Mouse (Mus musculus) kidney, embryonic 16.5 days (tissue): ENCODE data around the gene Git1. TPM values are rescaled to one million over a fixed set of nuclear protein-coding genes. Genes with fewer than 3 reads are reported as not detected.

Experiments used
- ATAC-seq: fragments of 200-750 bp; cut with Nextera tagmentation; 2 replicates; pipeline ENCODE4 v1.8.0; 2017; ENCODE audit warnings: moderate TSS enrichment; ENCODE audit not compliant: low FRiP score, low TSS enrichment
- H3K27ac ChIP-seq: fragments of 300-500 bp; sonication (generic); 2 replicates; pipeline ENCODE4 v1.5.1; 2014; ENCODE audit warnings: low read length
- H3K27me3 ChIP-seq: fragments of 300-500 bp; sonication (generic); 2 replicates; pipeline ENCODE4 v1.6.1; 2014; ENCODE audit warnings: low read length, control low read depth, mixed read lengths; ENCODE audit not compliant: insufficient read depth
- H3K36me3 ChIP-seq: fragments of 300-500 bp; sonication (generic); 2 replicates; pipeline ENCODE4 v1.6.1; 2014; ENCODE audit warnings: low read length, control low read depth, mixed read lengths; ENCODE audit not compliant: insufficient read depth
- H3K4me1 ChIP-seq: fragments of 300-500 bp; sonication (generic); 2 replicates; pipeline ENCODE4 v1.6.1; 2014; ENCODE audit warnings: low read length, control low read depth, mixed read lengths; ENCODE audit not compliant: insufficient read depth
- H3K4me2 ChIP-seq: fragments of 300-500 bp; sonication (generic); replicated peaks from 2 replicates; pipeline ENCODE4 v1.6.1; 2014; ENCODE audit warnings: low read depth, low read length
- H3K4me3 ChIP-seq: fragments of 300-500 bp; sonication (generic); 2 replicates; pipeline ENCODE4 v1.5.1; 2014; ENCODE audit warnings: mild to moderate bottlenecking, low read length
- H3K9ac ChIP-seq: fragments of 300-500 bp; sonication (generic); replicated peaks from 2 replicates; pipeline ENCODE4 v1.6.1; 2014; ENCODE audit warnings: low read length
- H3K9me3 ChIP-seq: fragments of 300-500 bp; sonication (generic); 2 replicates; pipeline ENCODE4 v1.6.1; 2016; ENCODE audit warnings: low read length, control low read depth
- WGBS: fragments of 180-500 bp; shearing (Covaris S2); extraction: QIAGEN DNeasy Blood & Tissue Kit; methylation state at CpG from one replicate; pipeline ENCODE4 v1.1.7; 2014; 5-methylcytosine and 5-hydroxymethylcytosine counted together
- polyA plus RNA-seq: library from polyadenylated mRNA; unstranded; fragments of >200 nt; fragmentation: Nextera tagmentation; extraction: Ambion mirVana; gene quantifications from 2 replicates; pipeline ENCODE4 v1.2.1, GENCODE M21; 2015

Gene Git1
- 9.7 and 13.0 TPM in 2 replicates for polyA plus RNA-seq

GRCm38 (mm10) chr11:77493512-77494343, at the start of gene Git1:
Git1 (plus strand) TSS chr11:77493562.
- WGBS, result under 1% methylated on average over 59 of the region's 74 CpGs

DNA sequence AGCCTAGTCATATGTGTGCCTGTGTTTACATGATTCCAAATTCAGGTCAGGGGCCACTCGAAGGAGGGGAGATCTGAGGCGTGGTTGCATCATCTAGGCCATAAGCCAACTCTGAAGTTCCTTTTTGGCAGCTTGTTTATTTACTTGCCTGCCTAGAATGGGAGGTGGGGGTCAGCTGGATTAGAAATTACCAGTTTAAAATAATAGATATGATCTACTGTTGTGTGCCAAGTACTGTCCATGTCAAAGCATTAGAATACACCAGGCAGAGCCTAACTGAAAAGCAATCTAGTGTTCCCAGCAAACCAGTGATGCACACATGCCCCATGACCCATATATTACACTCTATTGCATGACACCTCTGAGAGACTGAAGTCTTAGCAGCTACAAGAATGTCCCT, 48.4 kb upstream of the Git1 start:
- Histone ChIP-seq H3K36me3 (peaks cover 3% of the 10 kb centered on the region; the same call in 1 of the 2 replicates), H3K9ac (no peak overlapping the region), H3K27me3 (no peaks in the 10 kb centered on the region), H3K4me2 (no peak overlapping the region), H3K4me3 (no peak overlapping the region), H3K9me3 (no peaks in the 10 kb centered on the region), H3K27ac (no peak overlapping the region), H3K4me1 (0 out of 2 replicates have a peak, but pooled peaks cover 2% of the 10 kb centered on the region)
- no peak for ATAC-seq
- WGBS, result 46% methylated on average over 2 of the region's 2 CpGs

More at GRCm38 (mm10) chr11:77493512-77494343, at the start of gene Git1:
- H3K4me2 ChIP-seq, result peak within 1 kb of the TSS; percentile 91
- H3K9ac ChIP-seq, result peak within 1 kb of the TSS; percentile 96
- no peaks in the 10 kb centered on the region for H3K27me3 ChIP-seq
- H3K27ac ChIP-seq, result peak within 1 kb of the TSS; percentile 87
- peaks cover 77% of the 10 kb centered on the region for H3K4me1 ChIP-seq
- H3K4me3 ChIP-seq, result peak within 1 kb of the TSS; percentile 92
- no peaks in the 10 kb centered on the region for H3K36me3 ChIP-seq
- no peak for ATAC-seq
- no peaks in the 10 kb centered on the region for H3K9me3 ChIP-seq

DNA sequence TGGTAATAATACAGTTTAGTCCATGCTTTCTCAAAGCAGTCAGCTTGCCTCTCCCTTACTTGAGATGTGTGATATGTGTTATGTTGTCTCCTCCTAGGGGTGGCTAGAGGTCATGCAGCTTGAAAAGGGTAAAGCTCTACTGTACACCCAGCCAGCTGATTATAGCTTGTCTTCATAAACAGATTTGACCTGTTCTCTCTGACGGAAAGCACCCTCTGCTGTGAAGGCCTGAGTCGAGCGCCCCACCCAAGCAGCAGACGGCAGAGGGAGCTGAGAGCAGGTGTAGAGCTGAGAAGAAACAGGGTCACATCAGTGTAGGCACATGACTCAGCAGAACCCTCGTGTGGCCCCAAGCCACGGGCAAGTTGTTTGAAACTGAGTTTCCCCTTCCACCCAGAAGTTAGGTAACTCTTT, 46.7 kb upstream of the Git1 start:
- peak; percentile 35; the same call in 1 of the 2 replicates for ATAC-seq
- Histone ChIP-seq H3K9ac (no peak overlapping the region), H3K36me3 (peaks cover 7% of the 10 kb centered on the region; the same call in 1 of the 2 replicates), H3K27me3 (no peaks in the 10 kb centered on the region), H3K9me3 (no peaks in the 10 kb centered on the region), H3K4me1 (0 out of 2 replicates have a peak, but pooled peaks cover 2% of the 10 kb centered on the region), H3K4me3 (no peak overlapping the region), H3K4me2 (no peak overlapping the region), H3K27ac (no peak overlapping the region)
- 63% methylated on average over 6 of the region's 6 CpGs for WGBS

- H3K36me3 ChIP-seq, result peaks cover 14% of the 10 kb centered on the region; the same call in 1 of the 2 replicates
- no peaks in the 10 kb centered on the region for H3K9me3 ChIP-seq
- H3K27ac ChIP-seq, result no peak overlapping the region
- H3K9ac ChIP-seq, result no peak overlapping the region
- ATAC-seq, result no peak
- 90% methylated on average over 7 of the region's 7 CpGs for WGBS
- H3K27me3 ChIP-seq, result no peaks in the 10 kb centered on the region
- H3K4me3 ChIP-seq, result no peak overlapping the region
- H3K4me1 ChIP-seq, result 0 out of 2 replicates have a peak, but pooled peaks cover 2% of the 10 kb centered on the region
- H3K4me2 ChIP-seq, result no peak overlapping the region
Measured at GRCm38 (mm10) chr11:77449224-77449623, 44.1 kb upstream of the Git1 start.

- Histone ChIP-seq H3K9me3 (no peaks in the 10 kb centered on the region), H3K4me3 (no peak overlapping the region), H3K4me2 (no peak overlapping the region), H3K9ac (no peak overlapping the region), H3K27me3 (no peaks in the 10 kb centered on the region), H3K4me1 (no peaks in the 10 kb centered on the region), H3K27ac (no peak overlapping the region), H3K36me3 (peaks cover 21% of the 10 kb centered on the region; the same call in 1 of the 2 replicates)
- 95% methylated on average over 2 of the region's 2 CpGs for WGBS
- no peak for ATAC-seq
Measured at GRCm38 (mm10) chr11:77451670-77452069, 41.7 kb upstream of the Git1 start.

DNA sequence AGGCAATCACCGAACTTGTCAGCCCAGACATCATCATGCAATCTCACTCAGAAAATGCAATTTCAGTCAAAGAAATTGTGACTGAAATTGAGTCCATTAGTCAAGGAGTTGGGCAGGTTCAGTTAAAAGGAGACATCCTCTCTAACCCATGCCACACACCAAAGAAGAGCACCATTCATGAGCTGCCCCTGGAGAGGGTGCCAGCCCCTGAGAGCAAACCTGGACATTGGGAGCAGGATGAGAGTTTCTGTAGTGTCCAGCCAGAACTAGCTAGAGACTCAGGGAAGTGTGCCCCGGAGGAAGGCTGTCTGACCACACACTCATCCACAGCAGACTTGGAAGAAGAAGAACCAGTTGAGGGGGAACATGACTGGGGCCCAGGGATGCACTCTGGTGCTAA, 40.0 kb upstream of the Git1 start:
- Histone ChIP-seq H3K27me3 (no peaks in the 10 kb centered on the region), H3K9ac (no peak overlapping the region), H3K4me2 (no peak overlapping the region), H3K27ac (no peak overlapping the region), H3K36me3 (peaks cover 21% of the 10 kb centered on the region; the same call in 1 of the 2 replicates), H3K9me3 (no peaks in the 10 kb centered on the region), H3K4me1 (no peaks in the 10 kb centered on the region), H3K4me3 (no peak overlapping the region)
- no peak for ATAC-seq
- 95% methylated on average over 2 of the region's 2 CpGs for WGBS

DNA sequence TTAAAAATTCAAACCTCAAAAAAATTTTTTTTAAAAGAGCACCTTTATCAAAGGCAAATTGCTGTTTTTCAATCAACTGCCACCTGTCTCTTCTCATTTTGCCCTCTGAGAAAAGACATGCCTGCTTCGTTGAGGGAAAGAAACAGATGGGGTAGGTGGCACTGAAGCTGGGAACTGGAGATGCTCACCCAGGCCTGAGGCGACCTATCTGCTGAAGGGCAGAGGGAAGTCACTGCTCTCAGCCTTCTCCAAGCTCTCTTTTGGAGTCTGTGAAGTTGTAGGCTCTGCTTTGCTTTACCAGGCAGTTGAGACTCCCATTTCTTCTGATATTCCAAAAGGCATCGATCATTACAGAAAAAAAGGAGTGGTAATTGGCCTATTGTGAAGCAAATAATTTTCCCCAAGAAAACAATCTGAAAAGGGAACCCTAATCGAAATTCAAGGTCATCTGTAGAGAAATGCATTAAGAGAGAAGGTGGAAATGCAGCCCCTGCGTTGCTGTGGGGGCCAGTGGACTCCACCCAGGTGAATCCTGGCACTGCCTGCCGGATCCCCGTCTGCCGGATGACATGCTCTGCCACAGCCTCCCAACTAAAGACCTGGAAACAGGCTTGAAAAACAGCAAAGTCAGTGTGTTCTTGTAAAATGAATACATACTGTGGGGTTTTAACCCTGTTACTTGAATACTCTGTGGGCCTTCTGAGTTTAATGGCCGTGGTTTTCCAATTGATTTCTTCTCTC, 37.4 kb upstream of the Git1 start:
- Histone ChIP-seq H3K4me3 (no peak overlapping the region), H3K4me2 (no peak overlapping the region), H3K36me3 (peaks cover 15% of the 10 kb centered on the region; the same call in 1 of the 2 replicates), H3K27me3 (peaks cover 4% of the 10 kb centered on the region; the same call in 1 of the 2 replicates), H3K4me1 (no peaks in the 10 kb centered on the region), H3K9ac (no peak overlapping the region), H3K27ac (no peak overlapping the region), H3K9me3 (no peaks in the 10 kb centered on the region)
- no peak for ATAC-seq
- WGBS, result 86% methylated on average over 9 of the region's 9 CpGs

DNA sequence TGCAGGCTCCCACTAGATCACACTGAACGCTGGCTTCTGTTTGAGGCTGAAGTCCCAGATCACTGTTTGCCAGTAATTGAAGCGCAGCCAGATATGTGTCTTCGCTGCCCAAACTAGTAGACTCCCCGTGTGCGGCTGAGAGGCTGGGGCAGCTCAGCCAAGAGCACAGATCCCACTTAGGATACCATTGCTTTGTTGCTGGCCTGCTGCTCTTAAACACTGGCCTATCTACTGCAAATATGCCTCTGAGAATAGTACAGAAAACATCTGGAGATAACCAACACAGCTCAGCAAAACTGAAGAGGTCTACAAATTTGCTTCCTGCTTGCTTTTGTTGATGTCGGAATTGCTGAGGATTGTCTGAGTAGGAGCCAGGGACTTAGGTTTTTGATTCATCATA, 36.5 kb upstream of the Git1 start:
- no peak for ATAC-seq
- no peak overlapping the region for H3K4me3 ChIP-seq
- peaks cover 12% of the 10 kb centered on the region; the same call in 1 of the 2 replicates for H3K27me3 ChIP-seq
- H3K36me3 ChIP-seq, result peaks cover 15% of the 10 kb centered on the region; the same call in 1 of the 2 replicates
- peaks cover 2% of the 10 kb centered on the region; the same call in 1 of the 2 replicates for H3K4me1 ChIP-seq
- H3K4me2 ChIP-seq, result no peak overlapping the region
- no peak overlapping the region for H3K27ac ChIP-seq
- no peaks in the 10 kb centered on the region for H3K9me3 ChIP-seq
- H3K9ac ChIP-seq, result no peak overlapping the region
- WGBS, result 74% methylated on average over 6 of the region's 6 CpGs

GRCm38 (mm10) chr11:77461856-77462255, 31.5 kb upstream of the Git1 start:
- Histone ChIP-seq H3K9ac (peak overlapping the region; percentile 66), H3K27me3 (peaks cover 46% of the 10 kb centered on the region)

More at GRCm38 (mm10) chr11:77461856-77462255, 31.5 kb upstream of the Git1 start:
- Histone ChIP-seq H3K4me2 (peak overlapping the region; percentile 99), H3K36me3 (no peaks in the 10 kb centered on the region), H3K27ac (no peak overlapping the region), H3K9me3 (no peaks in the 10 kb centered on the region), H3K4me1 (peaks cover 5% of the 10 kb centered on the region; the same call in 1 of the 2 replicates), H3K4me3 (peak overlapping the region; percentile 63)
- WGBS, result 4% methylated on average over 6 of the region's 6 CpGs
- ATAC-seq, result no peak
